Mouse (Mus musculus): ENCODE data around the gene Inpp5b. TPM values are rescaled to one million over a fixed set of nuclear protein-coding genes. Genes with fewer than 3 reads are reported as not detected.

The Inpp5b gene
- polyA plus RNA-seq, 1 experiment, result 24.3 TPM

DNA sequence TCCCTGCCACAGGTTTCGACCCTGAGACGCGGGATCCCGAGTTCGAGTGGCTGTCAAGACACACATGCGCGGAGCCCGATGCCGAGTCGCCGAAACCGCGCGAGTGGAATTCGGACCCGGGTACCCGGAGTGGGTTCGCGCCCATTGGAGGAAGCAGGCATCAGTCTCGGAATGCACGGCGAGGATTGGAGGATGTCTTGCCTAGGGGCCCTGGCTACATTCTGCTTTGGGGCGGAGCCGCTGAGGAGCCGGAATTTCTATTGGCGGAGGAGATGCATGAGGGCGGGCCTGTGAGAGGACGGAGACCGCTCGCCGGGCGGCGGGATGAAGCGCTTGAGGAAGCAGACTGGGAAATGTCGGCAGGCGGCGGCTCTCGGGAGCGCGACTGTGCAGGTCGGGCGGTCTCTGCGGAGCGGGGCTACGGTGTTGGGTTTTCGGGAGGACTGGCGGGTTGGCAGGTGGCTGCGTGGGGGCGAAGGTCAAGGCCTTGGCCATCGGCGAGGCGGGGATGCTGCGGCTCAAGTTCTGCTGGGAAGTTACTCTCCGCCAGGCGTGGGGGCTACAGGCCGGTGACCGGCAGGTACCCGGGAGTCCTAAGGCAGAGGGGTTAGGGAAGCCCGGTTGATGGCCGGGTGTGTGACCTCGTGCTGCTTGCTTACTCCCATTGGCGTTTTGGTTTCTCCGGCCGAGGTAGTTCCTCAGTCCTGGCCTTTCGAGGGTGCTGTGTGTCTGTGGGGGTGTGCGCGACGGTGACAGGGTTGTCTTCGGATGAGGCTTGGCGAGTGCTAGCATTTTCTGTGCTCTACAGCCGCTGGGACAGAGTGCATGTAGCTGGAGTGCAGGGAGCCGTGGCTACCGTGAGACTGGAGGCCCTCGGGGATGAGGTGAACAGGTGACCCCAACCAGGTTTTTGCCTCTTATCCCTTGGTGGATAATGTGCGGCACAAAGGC is 9.9 kb downstream of the Inpp5b start:
- TF ChIP-seq POLR2A (IDR thresholded peaks at IDR 0.05; ENCODE audit: borderline replicate concordance, control insufficient read depth, low read depth, low read length), result peak; percentile 59
- no peak; the same call in 1 of the 2 replicates for TF ChIP-seq CTCF (IDR thresholded peaks at IDR 0.05; ENCODE audit: control insufficient read depth, insufficient read depth, low read length)
- H3K27ac ChIP-seq (ENCODE audit: control insufficient read depth, insufficient read depth, low read depth, low read length, poor library complexity), result peak overlapping the region; percentile 59
- WGBS, result under 1% methylated on average over 75 of the region's 75 CpGs
- peak overlapping the region; percentile 94 for H3K4me3 ChIP-seq (replicated peaks; ENCODE audit: control insufficient read depth, low read depth, low read length)
- peaks cover 2% of the 10 kb centered on the region for H3K4me1 ChIP-seq (ENCODE audit: control insufficient read depth, insufficient read depth, low read length)

DNA sequence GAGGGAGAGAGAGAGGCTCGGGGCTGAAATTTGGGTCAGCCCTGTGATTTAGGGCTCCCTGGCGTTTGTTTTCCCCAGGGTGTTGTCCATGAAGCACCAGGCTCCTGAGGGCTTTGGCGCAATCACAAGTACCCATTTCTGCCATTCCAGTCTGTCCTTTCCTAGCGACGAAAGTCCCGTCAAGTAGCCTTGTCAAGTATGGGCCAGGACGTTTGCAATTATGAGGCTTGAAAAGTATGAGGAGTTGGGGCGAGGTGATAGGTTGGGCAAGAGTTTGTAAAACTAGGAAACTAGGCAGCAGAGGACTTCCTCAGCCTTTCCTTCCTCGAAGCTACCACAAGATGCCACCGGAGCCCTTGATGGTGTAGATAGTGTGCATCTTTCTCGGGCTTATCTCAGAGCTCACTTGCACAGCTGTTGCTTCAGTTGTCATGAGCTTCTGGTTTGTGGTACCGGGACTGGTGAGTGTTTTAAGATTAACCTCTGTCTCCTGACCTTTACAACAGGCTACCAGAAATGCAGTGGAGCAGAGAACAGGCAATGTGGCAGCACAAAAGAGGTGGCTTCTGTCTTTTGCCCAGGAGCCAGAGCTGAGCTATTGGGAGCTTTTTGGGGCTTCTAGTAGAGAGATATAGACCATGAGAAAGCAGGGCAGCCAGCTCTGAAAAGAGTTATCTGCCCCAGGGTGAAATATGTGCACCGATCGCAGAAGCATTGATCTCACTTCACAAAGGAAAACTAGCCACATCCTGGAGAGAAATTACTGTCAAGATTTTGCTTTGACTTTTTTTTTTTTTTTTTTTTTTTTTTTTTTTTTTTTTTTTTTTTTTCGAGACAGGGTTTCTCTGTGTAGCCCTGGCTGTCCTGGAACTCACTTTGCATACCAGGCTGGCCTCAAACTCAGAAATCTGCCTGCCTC is 10.9 kb downstream of the Inpp5b start:
- peak overlapping the region; percentile 59 for H3K27ac ChIP-seq (ENCODE audit: control insufficient read depth, insufficient read depth, low read depth, low read length, poor library complexity)
- 1% methylated on average over 15 of the region's 15 CpGs for WGBS

DNA sequence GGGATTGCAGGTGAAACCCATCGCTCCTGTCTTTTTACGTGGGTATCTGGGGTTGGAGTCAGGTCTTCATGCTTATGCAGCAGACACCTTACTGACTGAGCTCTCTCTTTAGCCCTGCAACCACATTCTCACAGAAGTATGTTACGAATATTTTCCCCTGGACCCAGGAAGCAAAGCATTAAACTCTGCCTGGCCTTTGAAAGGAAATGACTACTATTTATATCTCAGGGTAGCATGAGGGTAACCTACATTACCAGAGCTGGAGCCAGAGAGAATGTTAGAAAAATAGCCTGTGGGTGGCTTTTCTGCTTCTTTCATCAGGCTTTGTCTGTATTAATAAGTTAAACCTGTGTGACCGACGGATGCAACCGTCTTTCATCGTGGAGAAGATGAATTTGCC is 13.9 kb downstream of the Inpp5b start:
- WGBS, result 43% methylated on average over 7 of the region's 7 CpGs
- Histone ChIP-seq H3K27ac (ENCODE audit: control insufficient read depth, insufficient read depth, low read depth, low read length, poor library complexity) (no peak overlapping the region), H3K4me1 (ENCODE audit: control insufficient read depth, insufficient read depth, low read length) (peaks cover 5% of the 10 kb centered on the region), H3K4me3 (replicated peaks; ENCODE audit: control insufficient read depth, low read depth, low read length) (no peak overlapping the region)
- TF ChIP-seq CTCF (IDR thresholded peaks at IDR 0.05; ENCODE audit: control insufficient read depth, insufficient read depth, low read length) (no peak), POLR2A (IDR thresholded peaks at IDR 0.05; ENCODE audit: borderline replicate concordance, control insufficient read depth, low read depth, low read length) (no peak)

More for the DNA sequence above, 10.9 kb downstream of the Inpp5b start:
- H3K4me1 ChIP-seq (ENCODE audit: control insufficient read depth, insufficient read depth, low read length), result peaks cover 2% of the 10 kb centered on the region
- peak overlapping the region; percentile 94 for H3K4me3 ChIP-seq (replicated peaks; ENCODE audit: control insufficient read depth, low read depth, low read length)
- no peak for TF ChIP-seq POLR2A (IDR thresholded peaks at IDR 0.05; ENCODE audit: borderline replicate concordance, control insufficient read depth, low read depth, low read length)
- TF ChIP-seq CTCF (IDR thresholded peaks at IDR 0.05; ENCODE audit: control insufficient read depth, insufficient read depth, low read length), result 0 out of 2 replicates have a peak, but pooled peaks have one; percentile 16

DNA sequence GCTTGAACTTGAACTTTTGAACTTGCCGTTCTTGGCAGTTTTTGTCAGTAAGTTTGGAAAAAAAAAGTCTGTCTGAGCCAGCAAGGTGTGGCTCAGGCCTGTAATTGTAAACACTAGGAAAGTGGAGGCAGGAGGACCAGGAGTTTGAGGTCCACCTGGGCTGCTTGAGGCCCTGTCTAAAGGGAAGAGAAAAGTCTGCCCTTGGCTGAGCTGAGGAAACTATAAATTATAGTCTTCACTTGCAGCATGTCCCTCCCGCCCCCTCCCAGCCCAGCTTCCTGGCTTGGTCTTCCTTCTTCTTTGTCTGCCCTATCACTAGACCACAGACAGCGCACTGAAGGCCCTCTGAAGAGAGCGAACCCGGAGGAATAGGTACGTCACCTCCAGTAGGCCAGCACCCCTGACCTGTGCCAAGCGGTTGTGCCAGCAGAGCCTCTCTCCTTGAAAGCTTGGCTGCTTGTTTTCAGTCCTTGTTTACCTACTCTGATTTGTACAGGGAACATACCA is 17.7 kb downstream of the Inpp5b start:
- Histone ChIP-seq H3K4me1 (ENCODE audit: control insufficient read depth, insufficient read depth, low read length) (peaks cover 3% of the 10 kb centered on the region), H3K27ac (ENCODE audit: control insufficient read depth, insufficient read depth, low read depth, low read length, poor library complexity) (no peak overlapping the region), H3K4me3 (replicated peaks; ENCODE audit: control insufficient read depth, low read depth, low read length) (no peak overlapping the region)
- WGBS, result 17% methylated on average over 7 of the region's 7 CpGs
- TF ChIP-seq POLR2A (IDR thresholded peaks at IDR 0.05; ENCODE audit: borderline replicate concordance, control insufficient read depth, low read depth, low read length), result no peak
- TF ChIP-seq CTCF (IDR thresholded peaks at IDR 0.05; ENCODE audit: control insufficient read depth, insufficient read depth, low read length), result no peak

DNA sequence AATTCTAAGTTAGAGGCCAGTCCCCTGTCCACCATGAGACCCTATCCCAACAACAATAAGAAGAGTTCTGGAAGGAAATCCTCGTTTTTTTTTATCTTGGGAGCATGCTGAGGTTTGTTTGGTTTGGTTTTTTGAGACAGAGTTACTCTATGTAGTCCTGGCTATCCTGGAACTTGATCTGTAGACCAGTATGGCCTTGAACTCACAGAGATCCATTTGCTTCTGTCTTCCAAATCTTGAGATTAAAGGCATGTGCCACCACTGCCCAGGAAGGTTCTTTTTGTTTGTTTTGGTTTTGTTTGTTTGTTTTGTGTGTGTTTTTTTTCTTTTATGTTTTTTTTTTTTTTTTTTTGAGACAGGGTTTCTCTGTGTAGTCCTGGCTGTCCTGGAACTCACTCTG is 19.6 kb downstream of the Inpp5b start:
- TF ChIP-seq CTCF (IDR thresholded peaks at IDR 0.05; ENCODE audit: control insufficient read depth, insufficient read depth, low read length) (no peak), POLR2A (IDR thresholded peaks at IDR 0.05; ENCODE audit: borderline replicate concordance, control insufficient read depth, low read depth, low read length) (no peak)
- H3K4me1 ChIP-seq (ENCODE audit: control insufficient read depth, insufficient read depth, low read length), result peaks cover 3% of the 10 kb centered on the region; the same call in 1 of the 2 replicates
- H3K27ac ChIP-seq (ENCODE audit: control insufficient read depth, insufficient read depth, low read depth, low read length, poor library complexity), result no peak overlapping the region
- 50% methylated on average over 1 of the region's 1 CpGs for WGBS
- no peak overlapping the region for H3K4me3 ChIP-seq (replicated peaks; ENCODE audit: control insufficient read depth, low read depth, low read length)

DNA sequence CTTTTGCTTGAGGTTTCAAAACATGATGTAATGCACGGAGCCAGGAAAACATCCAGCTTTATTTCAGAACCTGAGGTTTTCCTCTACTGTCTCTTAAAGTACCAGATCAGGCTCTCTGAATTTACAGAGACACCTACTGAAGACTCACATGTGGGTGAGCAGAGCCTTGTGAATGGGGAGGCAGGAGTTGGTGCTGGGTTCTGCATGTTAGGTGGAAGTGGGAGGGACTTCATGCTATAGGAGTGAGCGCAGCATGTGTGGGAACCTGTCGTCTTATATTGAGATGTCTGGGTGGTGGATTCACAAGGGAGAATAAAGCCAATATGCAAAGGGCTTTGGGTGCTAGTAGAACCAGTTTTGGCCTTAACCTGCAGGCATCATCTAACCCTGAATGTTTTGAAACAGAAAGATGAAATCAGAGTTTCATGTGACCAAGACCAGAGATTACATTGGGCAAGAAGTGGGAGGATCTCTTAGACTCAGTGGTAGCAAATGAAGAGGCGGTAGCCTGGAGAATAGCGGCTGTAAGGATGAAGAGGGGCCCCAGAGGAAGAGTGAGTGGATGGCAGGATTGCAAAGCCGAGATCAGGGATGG is 21.3 kb downstream of the Inpp5b start:
- Histone ChIP-seq H3K4me3 (replicated peaks; ENCODE audit: control insufficient read depth, low read depth, low read length) (no peak overlapping the region), H3K4me1 (ENCODE audit: control insufficient read depth, insufficient read depth, low read length) (peaks cover 3% of the 10 kb centered on the region; the same call in 1 of the 2 replicates), H3K27ac (ENCODE audit: control insufficient read depth, insufficient read depth, low read depth, low read length, poor library complexity) (no peak overlapping the region)
- no peak for TF ChIP-seq POLR2A (IDR thresholded peaks at IDR 0.05; ENCODE audit: borderline replicate concordance, control insufficient read depth, low read depth, low read length)
- no peak for TF ChIP-seq CTCF (IDR thresholded peaks at IDR 0.05; ENCODE audit: control insufficient read depth, insufficient read depth, low read length)
- WGBS, result 60% methylated on average over 6 of the region's 6 CpGs

DNA sequence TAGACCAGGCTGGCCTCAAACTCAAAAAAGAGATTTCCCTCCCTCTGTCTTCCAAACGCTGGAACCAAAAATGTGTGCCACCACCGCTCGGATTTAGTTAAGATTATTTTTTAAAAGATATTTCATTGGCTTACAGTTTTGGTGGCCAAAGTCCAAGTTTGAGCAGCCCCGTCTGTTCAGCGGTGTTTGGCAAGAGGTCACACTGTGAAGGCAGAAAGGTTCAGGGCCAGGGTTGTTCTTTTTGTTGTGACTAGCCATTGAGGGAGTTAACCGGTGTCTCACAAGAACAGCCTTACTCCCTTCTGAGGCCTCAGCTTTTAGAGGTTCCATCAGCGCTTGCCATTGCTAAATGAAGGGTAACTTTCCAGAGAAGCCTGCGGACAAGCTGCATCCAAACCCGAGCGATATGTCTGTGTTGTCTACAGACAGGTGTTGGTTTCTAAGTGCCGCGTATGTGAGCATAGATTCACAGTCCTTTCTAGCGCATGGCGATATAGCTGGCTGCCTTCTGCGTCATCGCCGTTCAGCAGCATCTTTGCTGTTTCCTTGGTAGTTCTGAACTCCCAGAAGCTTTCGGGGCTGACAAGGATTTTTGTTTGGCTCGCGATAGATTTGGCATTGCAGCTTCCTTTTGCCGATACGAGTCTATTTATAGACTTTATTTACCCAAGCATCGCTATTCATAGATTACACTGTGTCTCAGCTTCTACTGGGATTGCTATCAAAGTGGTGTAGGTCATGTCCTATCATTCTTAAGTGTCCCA is 24.3 kb downstream of the Inpp5b start:
- TF ChIP-seq CTCF (IDR thresholded peaks at IDR 0.05; ENCODE audit: control insufficient read depth, insufficient read depth, low read length) (no peak), POLR2A (IDR thresholded peaks at IDR 0.05; ENCODE audit: borderline replicate concordance, control insufficient read depth, low read depth, low read length) (no peak)
- H3K4me1 ChIP-seq (ENCODE audit: control insufficient read depth, insufficient read depth, low read length), result no peaks in the 10 kb centered on the region; the same call in 1 of the 2 replicates
- 56% methylated on average over 23 of the region's 23 CpGs for WGBS
- H3K27ac ChIP-seq (ENCODE audit: control insufficient read depth, insufficient read depth, low read depth, low read length, poor library complexity), result no peak overlapping the region
- H3K4me3 ChIP-seq (replicated peaks; ENCODE audit: control insufficient read depth, low read depth, low read length), result no peak overlapping the region

Data from bone marrow, adult 2 months (tissue).